Mouse (Mus musculus) induced T-regulatory cell, adult 2 months (primary cell): Measurements from ENCODE around the gene Gm20388.

Experiments
- DNase-seq: peaks from one replicate; pipeline ENCODE4 v3.0.0-alpha.2; 2012; ENCODE audit warnings: low read depth

Gene Gm20388

DNA sequence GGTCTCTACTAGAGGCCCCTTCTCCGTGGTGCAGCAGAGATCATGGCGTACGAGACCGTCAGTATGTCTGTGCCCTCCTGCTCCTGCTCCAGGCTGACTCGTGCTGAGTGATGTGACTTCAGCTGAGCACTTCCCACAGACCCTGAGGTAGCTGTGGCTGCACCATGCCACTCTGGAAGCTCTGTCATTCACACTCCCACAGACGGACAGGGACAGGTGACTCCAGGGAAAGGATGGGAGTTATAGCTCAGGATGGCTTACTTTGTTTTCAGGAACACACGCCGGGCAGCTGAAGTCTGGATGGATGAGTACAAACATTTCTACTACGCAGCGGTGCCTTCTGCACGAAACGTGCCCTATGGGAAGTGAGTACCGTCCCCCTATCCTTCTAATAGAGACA, 4425.7 kb downstream of the Gm20388 start:
- DNase-seq = no peak

DNA sequence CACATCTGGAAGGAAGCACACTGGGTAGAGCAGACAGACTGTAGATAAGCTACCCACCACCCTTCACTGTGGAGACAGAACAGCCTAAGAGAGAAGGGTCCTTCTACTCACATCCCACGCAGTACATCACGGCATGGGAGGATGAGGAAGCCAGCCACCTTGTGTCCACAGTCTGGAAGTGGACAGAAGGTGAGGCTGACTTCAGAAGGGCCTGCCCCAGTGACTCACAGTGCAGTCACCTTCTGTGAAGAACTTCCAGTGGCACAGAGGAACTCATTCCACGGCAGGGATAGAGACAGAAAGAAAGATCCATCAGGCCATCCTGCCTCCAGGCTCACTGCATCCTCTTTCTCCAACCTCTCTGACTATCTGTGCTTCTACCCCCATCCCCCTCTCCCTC, 4429.1 kb downstream of the Gm20388 start:
- no peak for DNase-seq

DNA sequence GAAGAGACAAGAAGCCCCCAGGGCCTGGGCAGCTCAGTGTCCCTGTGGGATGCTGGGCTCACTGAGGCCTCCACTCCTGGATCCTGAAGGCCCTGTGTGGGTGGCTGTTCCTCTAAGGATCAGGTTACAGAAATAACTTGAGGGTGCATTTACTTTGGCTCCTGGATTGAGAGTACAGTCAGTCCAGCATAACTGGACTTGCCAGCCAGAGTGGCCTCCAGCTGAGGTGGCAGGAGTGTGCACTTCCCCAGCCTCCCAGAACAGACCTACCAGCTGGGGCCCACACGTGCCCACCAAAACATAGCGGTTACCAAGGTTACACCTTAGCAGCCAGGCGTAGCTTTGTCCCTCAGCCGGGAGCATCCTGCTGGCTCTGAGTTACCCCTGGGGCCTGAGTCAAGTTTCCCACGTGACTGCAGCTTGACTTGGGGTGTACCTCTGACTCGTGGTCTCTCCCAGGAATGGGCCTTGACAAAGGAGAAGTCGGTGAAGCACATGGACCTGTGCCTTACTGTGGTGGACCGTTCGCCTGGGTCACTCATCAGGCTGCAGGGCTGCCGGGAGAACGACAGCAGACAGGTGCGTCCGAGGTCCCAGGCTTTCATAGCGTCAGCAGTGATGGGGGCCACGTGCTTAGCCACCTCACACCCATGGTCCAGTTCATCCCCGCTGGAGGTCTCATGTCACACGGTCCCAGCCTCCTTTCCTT, 4429.9 kb downstream of the Gm20388 start:
- DNase-seq = no peak

DNA sequence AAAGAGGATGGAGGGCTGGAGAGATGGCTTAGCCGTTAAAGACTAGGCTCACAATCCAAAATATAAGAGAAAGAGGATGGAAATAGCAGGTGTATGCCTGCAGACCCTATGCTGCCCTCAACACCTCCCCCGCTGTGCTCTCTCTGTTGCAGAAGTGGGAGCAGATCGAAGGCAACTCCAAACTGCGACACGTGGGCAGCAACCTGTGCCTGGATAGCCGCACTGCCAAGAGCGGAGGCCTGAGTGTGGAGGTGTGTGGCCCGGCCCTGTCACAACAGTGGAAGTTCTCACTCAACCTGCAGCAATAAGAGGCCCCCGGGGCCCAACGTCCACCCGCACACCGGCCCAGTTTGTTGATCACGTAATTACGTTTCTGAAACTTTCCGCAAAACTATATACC, 4432.5 kb downstream of the Gm20388 start:
- DNase-seq = no peak

DNA sequence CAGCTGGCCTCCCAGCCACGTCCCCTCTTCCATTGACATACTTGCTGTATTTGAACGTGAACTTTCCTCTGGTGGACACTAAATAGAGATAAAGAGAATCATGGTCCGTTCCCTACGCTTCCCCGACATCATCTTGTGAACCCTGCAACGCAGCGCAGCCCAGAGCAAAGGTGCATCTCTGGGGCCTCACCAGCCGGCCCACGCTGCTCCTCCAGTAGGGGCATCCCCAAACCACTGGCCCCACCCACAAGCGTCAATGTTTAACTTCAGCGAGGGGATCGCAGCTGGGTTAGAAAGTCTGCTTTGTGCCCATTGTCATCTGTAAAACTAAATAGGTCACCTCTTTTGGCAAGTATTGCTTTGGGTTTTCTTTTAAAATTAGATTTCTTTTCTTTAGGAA, 4433.4 kb downstream of the Gm20388 start:
- DNase-seq = peak; percentile 73

DNA sequence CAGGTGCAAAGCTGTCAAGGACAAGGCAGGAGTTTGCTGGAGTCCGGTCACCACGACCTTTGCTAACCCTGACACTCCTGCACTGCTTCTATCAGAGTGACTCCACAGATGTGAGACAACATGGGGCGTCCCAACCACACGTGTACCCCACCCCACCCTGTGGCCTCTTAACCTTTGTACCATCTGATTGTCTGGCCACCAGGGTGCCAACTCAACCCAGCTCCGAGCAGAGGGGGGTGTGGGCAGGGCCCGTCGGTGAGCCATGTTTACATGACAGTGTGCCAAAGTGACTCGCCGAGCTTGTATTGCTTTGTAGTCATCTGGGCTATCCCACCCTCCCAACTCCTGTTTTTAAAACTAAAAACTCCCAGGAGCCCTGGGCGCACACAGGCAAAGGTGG, 4434.5 kb downstream of the Gm20388 start:
- DNase-seq = peak; percentile 23

DNA sequence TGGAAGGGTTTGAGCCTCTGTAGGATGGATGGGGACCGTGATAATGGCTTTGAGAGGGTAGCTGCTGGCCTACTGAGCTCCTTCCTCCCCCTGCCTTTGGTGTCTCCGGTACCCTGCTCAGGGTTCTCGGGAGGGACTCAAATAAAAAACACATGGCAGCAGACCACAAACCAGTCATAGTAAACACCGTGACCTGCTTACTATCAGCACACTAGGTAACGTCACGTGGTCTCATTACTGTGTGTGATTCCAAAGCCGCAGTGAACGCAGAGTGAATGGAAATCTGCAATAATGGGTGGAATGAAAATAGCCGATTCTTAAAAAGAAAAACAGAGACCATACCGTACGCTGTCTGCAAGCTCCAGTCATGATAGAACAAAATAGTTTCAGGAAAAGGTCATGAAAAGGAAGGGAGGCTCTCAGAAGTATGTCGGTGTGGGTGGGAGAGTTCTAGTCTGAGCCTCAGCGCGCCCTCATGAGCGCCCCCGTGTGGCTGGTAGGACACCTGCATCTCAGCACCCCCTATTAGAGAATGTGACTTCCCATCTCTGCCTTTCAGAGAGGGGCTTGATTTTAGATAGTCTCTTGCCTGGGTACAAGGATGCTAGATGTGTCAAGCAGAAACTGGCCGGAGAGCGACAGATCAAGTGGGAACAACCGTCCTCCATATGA, 4436.3 kb downstream of the Gm20388 start:
- DNase-seq = peak; percentile 84

DNA sequence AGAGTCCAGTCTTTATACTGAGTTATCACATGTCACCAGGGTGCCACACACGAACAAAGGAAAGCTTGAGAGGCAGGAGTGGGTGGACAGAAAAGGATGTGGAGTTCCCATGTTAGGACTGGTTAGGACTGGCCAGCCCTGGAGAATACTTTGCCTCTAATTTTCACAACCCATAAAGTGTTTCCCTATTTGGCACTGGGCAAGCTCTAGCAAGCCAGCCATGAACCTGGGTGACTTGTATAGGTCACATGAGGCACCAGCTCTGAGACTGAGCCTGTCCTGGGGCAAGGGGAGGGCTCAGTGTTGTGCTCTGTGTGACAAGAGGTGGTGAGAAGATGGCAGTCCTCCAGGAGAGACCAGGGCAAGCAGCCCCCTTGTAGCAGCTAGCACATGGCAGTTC, 4437.4 kb downstream of the Gm20388 start:
- no peak for DNase-seq

DNA sequence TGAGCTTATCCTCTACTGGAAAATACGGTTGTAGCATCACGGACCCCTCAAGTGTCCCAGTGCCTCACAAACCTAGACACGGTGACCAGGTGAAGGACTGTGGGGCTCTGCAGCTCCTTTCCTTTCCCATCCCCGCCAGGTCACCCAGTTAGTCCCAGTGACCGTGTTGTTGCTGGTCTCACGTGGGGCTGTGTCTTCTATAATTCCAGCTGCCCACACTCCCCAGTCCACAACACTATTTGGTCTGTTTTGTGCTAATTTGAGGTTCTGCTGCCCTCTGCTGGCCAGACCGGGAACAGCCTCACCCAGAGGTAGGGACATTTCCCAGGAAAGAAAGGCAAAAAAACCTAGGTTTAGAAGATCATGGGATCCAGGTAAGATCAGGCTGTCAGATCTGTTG, 4439.0 kb downstream of the Gm20388 start:
- peak; percentile 84 for DNase-seq

DNA sequence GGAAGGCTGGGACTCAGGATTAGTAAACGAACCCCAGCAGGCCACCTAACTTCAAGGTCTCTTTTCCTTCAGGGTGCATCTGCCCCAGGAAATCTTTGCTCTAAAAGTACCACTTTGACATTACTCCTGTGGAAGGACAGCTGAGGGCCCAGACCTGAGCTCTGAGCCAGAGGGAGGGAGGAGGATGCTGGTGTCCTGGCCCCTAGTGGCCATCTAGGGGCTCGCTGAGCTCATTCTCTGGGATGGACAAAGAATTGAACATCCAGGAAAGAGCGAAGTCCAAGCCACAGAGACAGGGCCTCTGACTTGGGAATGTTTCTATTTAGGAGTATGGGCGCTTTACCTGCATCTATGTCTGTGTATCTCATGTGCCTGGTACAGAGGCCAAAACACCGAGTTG, 4441.0 kb downstream of the Gm20388 start:
- no peak for DNase-seq

DNA sequence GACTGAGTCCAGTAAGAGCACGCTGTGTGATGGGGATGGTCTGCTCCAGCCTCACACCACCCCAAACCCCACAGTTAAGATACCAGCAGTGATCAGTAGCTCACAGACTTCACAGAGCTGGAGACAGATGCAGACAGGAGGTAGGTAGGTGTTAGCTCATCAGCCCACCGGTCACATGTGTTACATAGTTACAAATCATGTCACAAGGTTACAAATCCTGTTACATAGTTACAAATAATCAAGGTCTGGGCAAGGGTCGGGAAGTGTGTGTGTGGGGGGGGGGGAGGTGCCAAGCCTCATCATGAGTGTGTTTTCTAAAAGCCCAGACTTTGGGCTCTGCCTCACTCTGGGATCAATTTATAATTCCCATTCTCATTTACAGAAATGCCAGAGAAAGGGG, 4450.3 kb downstream of the Gm20388 start:
- DNase-seq = no peak

DNA sequence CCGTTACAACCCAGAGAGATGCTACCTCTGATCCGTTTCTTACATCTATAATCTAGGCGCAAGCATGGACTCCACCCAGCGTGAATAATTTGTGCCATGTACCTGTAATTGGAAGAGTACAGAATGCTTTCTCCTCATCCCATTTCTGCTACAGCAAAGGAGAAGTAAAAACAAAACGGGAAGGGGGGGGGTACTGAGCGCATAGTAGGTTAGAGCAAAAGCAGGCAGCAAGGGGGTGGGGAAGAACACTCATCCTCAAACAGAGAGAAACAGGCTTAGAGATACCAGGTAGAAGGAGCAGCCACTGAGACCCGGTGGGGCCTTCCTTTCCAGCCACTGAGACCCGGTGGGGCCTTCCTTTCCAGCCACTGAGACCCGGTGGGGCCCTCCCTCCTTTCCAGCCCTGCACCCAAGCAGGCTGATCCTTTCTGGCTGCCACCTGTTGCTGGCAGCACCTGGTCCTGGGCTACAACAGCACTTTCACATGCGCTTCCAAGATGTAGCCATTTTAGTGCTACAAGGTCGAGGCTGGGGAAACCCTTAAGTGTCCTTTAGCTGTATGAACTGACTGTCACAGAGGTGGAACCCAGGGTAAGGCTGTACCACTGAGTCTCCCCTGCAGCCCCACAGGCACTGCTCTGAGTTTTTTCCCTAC, 4451.3 kb downstream of the Gm20388 start:
- DNase-seq = no peak

DNA sequence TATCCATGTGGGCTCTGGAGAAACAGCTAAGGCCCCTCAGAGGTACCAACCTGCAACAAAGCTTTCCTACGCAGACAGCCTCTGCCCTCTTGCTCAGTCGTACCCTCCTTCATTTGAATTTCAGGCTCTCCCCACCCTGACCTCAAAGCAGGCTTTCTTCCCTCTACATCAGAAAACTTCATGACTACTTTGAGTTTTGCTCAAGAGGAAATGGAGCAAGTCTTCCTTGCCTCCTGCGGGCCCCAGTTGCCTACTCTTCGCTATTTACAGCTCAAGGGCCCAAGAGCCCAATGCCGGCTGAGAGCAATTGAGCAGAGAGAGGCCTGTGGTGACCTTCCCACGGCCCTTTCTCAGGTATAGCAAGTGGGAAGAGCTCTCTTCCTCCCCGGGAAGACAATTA, 4451.9 kb downstream of the Gm20388 start:
- DNase-seq = no peak

DNA sequence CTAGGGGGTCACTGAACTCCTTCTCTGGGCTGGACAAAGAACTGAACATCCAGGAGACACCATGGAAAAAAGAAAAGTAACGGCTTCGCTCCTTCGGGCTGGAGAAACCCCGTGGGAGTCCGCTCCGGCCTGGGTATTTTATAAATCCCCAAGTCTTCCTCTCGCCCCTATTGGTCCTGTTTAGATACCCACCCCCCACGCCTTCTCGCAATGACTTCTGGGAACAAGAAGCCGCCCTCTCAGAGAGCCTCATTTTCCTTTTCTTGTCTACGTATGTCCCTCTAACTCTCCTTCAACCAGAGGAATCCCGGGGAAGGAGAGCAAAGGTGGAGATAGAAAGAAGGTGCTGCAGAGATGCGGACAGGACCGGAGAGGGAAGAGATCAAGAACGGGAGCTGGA, 4452.7 kb downstream of the Gm20388 start:
- no peak for DNase-seq

DNA sequence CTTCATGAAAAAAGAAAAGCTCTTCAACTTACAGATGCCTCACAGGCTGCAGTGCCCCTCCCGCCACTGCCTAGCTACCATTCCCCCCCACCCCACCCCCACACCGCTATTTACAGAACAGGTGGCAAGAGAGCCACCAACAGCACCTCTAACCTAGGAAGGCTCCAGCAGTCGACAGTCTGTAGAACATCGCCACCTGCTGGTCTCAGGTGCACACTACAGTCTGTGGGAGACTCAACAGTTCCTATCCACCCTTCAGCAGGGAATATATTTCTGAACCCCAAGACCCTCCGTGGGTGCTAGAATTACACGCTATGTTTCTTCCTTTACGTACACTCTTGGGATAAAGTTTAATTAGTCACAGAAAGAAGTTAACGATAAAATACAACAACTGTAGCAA, 4457.6 kb downstream of the Gm20388 start:
- DNase-seq = peak; percentile 83

DNA sequence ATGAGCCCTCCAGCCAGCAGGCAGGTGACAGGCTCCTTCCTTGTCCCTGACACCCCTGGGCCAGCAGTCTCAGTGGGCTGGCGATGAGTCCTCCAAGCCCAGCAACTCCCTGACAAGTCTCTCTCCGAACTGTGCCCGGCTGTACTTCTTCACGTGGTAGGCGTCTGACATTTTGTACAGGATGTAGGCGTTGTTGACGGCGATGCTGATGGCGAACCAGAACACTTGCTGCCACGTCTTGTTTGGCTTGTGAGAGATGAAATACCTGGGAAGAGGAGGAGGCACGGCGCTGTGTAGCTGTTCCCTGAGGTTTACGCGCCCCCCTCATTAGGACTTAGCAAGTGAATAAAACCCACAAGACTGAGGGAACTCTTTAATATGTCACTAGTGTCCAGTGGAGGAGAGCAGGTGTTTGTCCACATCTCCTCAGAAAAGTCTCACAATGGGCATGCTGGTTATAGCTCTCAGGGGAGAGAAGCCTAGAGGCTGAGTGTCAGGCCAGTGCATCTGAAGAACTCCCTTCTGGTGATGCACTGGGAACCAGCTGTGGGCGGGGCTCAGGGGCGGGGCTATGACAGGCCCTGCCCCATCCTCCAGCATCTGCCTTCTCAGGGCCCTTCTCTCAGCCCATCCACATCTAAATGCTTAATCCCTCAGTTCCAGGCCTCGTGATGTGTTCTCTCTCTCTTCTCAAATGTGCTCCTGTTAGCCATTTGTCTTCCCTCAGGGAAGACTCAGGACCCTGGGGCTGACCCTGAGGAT, 4460.0 kb downstream of the Gm20388 start:
- peak; percentile 39 for DNase-seq

DNA sequence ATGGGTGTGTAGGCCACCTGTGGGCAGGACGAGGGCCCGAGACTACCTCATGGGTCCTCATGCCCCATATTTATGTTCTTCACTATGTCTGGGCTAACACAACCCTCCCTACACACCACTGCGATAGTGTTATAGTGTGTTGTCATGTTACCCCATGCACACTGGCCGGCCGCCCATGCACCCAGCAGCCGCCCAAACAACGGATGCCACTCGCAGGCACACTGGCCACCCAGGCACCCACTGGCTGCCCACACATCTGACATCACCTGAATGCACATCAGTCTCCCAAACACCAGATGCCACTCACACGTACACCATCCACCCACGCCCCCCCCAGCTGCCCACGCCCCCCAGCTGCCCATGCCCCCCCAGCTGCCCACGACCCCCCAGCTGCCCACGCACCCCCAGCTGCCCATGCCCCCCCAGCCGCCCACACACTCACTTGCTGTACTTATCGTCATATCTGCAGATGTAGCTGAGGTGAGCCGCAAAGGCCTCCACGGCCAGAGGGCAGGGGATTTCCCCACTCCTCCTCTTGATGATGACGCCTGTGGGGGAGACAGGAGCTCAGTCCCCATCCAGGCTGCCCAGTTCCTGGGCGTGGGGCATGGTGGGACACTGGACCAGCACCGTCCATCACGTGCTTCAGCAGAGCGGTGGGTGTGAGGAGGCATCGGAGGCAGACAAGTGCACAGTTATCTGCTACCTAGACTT, 4460.9 kb downstream of the Gm20388 start:
- peak; percentile 51 for DNase-seq

DNA sequence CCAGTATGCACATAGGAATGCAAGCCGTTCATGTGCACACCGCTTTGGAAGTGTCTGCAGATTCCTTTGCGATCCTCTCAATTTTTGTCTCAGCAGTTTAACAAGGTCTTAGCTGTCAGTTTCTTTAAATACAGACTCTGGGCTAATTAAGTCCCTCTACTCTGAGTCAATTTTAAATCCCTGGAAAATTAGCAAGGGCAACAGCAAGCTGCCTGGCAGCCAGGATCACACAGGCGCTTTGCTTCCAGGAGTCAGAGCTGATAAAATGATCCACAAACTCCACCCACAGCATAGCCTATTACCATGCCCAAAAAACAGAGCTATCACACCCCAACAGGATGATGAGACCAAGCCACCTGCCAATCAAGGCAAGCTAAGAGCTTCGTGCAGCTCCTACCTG, 4463.1 kb downstream of the Gm20388 start:
- no peak for DNase-seq

DNA sequence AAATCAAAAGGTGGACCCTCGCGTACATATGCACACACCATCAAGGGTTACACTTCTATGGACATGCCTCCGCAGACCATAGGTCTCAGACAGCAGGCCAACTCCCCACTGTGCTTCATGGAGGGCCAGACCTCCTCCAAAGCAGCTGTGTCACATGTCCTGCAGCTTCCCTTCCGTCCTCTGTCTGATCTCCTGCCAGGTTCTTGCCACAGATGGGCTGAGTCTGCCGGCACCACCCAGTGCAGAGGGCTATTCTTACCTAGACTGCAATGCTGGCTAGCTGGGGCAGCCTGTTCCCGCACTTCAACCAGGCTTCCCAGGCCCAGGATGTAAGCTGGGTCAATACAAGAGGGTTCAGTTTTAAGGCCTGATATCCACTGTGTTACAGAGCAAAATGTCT, 4464.5 kb downstream of the Gm20388 start:
- DNase-seq = no peak

DNA sequence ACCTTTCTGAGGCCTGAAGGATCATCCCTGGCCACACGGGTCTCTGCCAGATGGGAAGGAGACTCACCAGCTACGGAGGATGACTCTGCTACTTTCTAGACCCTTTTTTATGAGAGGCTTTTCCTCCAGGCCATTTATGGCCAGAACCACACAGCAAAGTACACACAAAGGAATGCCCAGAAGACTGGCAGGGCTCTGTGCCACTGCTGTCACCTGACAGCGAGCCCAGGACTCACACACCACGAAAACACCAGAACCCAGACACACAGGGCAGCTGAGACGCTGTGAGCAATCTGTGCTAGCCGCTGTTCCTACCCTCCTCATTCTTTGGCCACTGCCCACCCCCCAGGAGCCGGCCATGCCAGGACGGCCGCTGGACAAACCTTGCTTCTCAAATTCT, 4465.1 kb downstream of the Gm20388 start:
- no peak for DNase-seq

DNA sequence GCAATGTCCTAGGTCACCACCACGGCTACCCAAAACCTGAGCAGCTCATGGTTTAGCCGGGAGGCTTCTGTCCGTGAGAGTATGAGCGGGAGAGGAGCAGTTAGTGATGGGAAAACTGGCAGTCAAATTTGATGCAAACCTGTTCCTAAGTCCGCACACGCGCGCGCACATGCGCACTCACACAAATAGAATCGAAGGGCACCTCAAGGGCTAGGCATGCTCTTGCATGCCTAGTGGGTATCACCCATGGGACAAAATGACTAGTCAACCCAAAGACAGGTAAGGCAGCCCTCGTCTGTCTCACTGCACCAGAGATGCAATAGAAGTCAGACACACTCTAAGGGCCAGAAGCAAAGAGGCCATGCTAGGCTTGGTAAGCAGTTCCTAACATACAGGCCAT, 4465.8 kb downstream of the Gm20388 start:
- no peak for DNase-seq

DNA sequence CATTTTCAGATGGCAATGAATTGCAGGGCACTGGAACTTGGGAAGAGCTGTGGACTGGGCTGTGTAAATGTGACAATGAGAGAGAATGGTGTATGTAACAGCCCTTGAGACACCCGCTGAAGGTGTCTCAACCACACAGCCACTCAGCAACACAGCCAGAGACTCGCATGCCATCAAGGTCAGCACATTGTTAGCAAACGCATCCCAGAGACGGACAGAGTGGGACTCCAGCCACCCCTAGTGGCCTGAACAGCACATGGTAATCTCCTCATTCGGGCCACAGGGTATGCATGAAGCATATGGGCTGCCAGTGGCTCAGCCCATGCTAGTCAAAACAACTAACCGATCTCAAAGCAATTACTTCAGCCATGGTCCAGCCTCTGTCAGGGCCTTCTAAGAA, 4468.6 kb downstream of the Gm20388 start:
- DNase-seq = no peak
